Mouse (Mus musculus): ENCODE measurements around the gene Ugt2a2.
"Not testable (repeated sequence)": the region's sequence is repeated elsewhere in the genome, so short reads cannot be mapped to it uniquely, and the experiment has no call there.

Gene Ugt2a2

DNA sequence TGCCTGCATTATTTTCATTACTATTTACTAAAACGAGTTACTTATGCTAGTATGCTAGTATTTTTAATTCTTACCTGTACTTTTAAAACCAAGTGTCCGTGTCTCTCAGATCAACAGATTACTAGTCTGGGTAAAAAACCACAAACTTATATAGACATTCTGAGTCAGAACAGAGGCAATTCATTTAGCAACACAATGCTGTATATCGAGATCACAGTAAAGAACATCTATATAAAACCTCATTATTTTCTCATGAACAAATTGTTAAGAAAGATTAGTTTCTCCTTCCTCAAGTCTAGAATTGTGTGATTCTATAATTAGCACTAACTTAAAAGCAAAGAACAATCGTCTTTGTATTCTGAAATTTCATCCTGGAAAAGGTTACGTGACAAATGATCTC lies at the start of gene Ugt2a2:
Ugt2a2 (minus strand) TSS at position 101 of the 400 bp plus-strand sequence.
- DNase-seq (ENCODE audit: extremely low spot score, low read depth, low spot score): no peak

DNA sequence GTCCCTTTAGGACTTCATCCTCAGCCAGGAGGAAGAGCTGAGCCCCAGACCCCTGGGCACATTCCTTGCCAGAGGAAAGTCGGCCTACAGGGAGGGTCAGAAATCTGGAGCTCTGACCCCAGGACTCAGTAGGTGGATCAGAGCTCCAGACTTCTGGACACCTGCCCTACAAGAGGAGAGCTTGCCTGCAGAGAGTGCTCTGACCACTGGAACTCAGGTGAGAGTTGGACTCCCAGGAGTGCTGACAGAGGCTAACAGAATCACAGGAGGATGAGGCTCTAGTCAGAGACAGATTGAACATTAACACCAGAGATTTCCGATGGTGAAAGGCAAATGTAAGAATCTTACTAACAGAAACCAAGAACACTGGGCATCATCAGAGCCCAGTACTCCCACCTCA lies 41.5 kb upstream of the Ugt2a2 start:
- not testable (repeated sequence) for DNase-seq (ENCODE audit: extremely low spot score, low read depth, low spot score)

DNA sequence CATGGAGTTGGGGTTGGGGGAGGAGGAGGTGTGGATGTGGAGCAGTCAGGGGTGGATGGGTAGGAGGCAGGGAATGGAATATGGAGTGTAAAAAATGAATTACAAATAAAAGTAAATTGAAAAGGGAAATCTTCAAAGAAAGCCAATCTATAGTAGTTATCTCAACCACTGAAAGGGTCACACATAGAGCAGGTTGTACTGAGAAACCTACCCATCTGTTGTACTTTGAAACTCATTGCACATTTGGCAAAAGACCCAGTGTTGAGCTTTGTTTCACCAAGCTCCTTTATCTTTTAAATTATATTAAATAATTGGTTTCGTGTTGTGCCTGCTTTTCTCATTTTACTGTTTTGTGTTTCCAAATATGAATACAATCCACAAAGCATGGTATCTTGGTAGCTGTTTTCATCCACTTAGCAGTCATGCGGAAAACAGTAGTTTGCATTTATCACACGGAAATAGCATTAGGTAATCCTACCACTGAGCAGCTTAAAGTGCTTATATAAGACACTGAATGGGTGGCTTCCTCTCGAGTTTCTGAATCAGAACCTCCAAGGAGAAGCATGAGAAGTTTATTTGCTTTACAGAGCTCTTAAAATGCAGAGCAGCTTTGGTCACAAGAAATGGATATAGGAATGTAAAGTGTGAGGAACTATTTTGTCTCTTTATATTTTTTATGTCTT lies 23.9 kb upstream of the Ugt2a2 start:
- DNase-seq (ENCODE audit: extremely low spot score, low read depth, low spot score): no peak

DNA sequence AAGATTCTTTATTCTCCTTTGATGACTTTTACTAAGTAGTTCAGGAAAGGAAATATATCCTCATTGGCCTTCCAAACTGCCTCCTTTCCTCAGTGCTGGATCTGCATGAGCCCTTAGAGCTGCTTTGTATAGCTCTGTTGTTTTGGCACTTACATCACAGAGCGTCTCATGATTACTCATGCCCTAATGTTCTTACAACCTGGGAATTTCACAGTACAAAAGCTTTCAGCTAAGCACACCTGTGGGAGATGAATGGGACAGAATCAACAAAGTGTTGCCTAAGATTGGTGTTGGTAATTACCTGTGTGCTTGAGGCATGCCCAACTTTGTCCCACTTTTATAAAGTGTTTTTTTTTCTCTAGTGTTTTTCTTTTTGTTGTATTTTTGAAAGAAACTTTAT lies 20.6 kb upstream of the Ugt2a2 start:
- DNase-seq (ENCODE audit: extremely low spot score, low read depth, low spot score): no peak

DNA sequence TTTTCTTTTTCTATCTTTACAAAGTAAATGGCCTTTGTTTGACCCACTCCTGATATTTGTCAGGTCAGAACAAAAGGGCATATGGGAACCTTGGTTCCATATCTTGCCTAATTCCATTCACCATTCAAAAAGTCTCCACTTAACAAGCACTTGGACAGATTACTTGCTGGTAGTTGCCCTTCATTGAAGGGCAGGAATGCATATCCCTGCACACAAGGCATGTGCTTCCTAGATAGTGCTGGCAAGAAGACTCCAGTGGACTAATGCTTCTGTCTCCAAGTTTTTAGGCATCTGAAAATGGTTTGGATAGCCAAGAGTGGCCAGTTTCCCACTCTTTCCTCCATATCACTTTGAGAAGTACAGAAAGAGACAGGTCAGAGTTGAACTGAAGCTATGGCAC lies 17.3 kb upstream of the Ugt2a2 start:
- no peak for DNase-seq (ENCODE audit: extremely low spot score, low read depth, low spot score)

DNA sequence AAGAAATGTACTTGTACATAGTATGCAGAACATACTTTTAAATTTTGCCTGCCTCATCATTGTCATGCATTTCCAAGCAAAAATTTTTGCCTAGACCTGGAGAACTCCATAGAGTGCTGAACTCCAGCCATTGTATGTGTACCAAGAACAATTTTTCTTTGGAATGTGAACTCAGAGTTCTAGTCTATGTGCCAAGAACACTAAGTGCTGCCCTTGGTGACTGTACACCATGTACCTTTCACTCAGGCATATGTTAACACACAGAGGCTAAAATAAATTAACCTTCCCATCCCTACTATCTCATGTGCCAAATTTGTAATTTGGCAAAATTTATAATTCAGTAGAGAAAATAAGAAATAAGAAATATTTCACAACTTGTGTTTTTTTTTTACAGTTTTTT lies 16.9 kb upstream of the Ugt2a2 start:
- DNase-seq (ENCODE audit: extremely low spot score, low read depth, low spot score): no peak

DNA sequence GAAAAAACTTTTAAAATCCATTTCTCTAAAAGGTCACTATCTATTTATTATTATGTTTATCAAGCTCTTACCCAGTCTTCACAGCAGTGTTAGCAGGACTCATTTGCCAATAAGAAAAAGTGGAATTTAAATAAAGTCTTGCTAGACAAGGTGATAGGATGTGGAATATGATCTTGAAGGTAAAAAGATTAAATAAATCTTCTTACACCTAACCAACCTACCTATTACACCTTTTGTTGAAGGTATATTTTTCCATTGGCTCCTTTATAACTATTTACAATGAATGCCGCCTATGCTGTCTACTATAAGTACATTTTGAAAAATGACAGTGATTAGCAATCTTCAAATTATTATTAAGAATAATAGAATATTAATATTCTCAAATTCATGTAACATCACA lies 8.7 kb upstream of the Ugt2a2 start, which contains the start of gene Ugt2a1:
Ugt2a1 (minus strand) TSS at position 101 of the 400 bp plus-strand sequence.
- DNase-seq (ENCODE audit: extremely low spot score, low read depth, low spot score): no peak

DNA sequence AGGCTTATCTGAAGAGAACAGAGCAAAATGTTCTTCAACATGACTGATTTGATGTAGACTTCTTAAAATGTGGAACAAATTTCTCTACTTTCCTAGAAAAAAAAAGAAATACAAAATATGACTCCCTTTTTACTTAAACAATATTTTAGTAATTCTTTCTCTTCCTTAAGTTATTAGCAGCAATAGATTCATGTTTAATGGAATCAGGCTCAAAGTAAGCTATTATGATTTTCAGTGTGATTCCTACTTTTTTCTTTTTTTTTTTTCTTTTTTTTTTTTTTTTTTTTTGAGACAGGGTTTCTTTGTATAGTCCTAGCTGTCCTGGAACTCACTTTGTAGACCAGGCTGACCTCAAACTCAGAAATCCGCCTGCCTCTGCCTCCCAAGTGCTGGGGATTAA lies 4.6 kb upstream of the Ugt2a2 start, which contains the start of gene Gm43638:
Gm43638 (minus strand) TSS at position 101 of the 400 bp plus-strand sequence.
- not testable (repeated sequence) for DNase-seq (ENCODE audit: extremely low spot score, low read depth, low spot score)

DNA sequence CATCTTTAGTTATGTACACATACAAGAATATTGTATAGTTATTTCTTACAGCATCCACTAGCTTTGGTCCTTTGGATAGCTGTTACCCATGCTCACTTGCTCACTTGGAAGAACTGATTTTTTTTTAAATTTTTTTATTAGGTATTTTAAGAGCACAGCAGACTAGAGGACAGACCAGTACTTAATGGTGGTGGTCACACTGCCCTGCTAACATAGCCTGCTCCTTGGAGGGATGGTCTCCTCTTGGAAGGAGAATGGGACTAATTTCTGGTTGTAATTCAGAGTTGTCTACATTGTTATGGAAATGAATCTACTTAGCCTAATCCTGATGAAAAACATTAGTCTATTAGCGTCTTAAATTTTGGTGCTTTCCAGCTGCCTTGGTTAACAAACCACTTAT lies 23.2 kb downstream of the Ugt2a2 start:
- no peak for DNase-seq (ENCODE audit: extremely low spot score, low read depth, low spot score)

DNA sequence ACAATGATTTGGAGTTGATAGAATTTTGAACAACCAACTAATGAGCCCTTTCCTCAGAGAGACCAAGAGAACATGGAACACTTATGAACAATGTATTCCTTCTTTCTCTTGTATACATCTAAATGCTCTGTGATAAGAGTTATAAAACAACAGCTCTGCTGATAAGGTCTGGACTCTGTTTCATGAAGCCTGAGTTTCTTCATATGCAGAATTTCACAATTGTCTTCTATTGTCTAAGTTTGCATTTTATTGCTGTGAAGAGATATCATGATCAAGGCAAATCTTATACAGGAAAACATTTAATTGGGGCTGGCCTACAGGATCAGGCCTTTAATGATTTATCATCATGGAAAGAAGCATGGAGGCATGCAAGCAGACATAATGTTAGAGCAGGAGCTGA lies 24.4 kb downstream of the Ugt2a2 start:
- DNase-seq (ENCODE audit: extremely low spot score, low read depth, low spot score): no peak

DNA sequence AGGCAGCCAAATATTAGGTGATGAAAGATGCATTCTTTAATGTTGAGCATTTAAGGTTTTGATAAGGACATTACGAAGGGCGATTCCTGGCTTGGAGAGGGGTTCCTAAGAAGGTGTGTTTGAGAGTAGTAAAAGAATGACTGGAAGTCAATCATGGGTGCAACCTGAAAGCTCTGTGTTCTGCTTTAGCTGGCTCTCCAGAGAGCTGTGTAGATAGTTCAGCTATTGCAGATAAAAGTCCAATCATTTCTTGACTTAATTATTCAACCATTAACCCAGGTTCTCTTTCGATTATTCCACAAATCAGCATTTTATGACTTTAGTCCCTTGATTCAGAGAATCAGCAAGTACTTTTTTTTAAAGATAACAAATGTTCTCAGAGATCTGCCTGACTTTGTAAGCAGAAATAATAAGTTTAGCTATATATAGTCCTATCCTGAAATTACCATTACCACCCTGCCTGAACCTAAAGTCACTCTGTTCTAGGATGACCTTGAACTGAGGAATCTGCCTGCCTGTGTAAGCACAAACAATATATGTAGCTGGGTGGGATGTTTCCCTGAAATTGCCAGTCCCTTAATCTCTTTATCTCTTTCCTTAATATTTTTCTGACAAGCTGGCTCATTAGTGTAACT lies 25.7 kb downstream of the Ugt2a2 start:
- DNase-seq (ENCODE audit: extremely low spot score, low read depth, low spot score): no peak

DNA sequence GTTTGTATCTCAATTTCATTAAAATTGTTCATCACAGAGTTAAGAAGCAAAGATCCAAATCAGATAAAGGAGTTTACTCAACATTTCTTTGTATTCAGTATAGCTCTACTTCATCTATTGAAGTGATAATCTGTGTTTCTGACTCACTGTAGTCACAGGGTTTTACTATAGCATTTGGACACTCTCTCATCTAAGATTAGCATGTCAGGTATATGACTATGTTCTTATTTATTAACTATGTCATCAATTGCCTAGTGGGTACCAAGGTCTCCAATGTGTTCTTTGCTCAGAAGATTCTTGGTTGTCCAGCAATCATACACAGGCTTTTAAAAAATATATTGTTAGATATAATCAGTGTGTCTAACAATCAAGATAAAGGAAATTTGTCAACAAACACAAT lies 26.5 kb downstream of the Ugt2a2 start:
- no peak for DNase-seq (ENCODE audit: extremely low spot score, low read depth, low spot score)

DNA sequence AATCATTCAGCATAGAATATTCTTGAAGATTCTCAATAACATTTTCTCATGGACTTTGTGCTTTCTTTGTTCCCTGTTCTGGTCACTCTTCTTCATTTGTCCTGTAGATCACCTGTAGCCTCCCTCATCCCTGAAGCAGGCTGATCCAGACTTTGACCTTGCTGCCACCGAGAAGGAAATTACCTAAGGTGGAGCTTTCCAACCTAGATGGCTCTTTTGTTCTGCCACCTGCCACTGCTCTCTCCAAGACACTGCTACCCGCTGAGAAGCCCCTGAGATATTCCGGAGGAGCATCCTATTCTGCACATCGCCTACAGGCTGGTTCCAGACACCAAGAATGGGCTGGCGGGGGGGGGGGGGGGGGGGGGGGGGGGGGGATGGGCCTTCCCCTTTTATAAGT lies 29.5 kb downstream of the Ugt2a2 start:
- not testable (repeated sequence) for DNase-seq (ENCODE audit: extremely low spot score, low read depth, low spot score)

DNA sequence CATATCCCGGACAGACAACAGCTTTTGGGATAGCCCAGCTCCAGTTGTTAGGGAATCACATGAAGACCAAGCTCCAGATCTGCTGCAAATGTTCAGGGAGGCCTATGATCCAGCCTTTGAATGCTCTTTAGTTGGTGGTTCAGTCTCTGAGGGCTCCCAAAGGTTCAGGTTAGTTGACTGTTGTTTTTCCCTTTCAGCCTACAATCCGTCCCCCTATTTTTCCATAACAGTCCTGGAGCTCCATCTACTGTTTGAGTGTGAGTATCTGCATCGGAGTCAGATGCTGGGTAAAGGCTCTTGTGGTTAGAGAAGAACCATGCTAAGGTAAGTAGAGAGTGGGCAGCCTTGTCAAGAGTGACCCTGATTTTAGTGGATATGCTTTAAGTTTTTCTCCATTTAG lies 45.8 kb downstream of the Ugt2a2 start:
- DNase-seq (ENCODE audit: extremely low spot score, low read depth, low spot score): no peak

DNA sequence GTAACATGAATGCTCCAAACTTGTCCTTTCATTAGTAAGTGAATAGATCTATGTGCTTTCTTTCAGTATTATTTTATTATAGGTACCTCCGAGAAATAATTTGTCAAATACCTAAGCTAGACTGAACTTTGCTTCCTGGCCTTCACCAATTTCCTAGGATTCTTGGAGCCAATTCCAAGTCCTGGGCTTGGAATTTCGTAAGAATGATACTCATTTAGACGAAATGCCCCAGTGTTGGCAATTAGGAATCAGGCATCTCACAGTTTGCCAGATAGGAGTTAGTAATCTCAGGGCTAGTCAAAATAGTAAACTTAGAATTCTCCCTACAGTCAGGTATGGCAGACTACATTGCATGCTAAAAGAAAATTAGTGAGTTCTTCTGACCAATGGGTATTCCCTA lies 56.4 kb downstream of the Ugt2a2 start:
- DNase-seq (ENCODE audit: extremely low spot score, low read depth, low spot score): no peak

DNA sequence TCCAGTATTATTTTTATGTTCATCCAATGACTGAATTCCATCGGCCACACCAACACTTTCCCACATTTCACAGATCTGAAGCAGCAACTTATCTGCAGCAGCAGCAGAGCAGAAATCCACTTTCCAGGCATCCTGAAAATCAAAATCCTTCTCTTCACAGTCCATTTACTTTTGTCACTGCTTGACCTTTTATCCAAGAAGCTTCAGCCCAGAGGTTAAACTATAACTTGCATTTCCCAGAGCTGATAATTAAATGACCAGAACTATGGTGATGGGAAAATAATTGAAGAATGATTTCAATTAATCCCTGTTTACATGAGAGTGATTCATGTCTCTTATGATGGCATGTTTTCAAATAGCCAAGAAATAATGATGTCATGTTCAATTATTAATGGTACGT lies 58.0 kb downstream of the Ugt2a2 start, which contains the start of gene Ugt2b38:
Ugt2b38 (minus strand) TSS at position 163 of the 400 bp plus-strand sequence.
- DNase-seq (ENCODE audit: extremely low spot score, low read depth, low spot score): not testable (repeated sequence)
